Comparison of ENCODE assay signal across 8 mouse cellular contexts in the genomic region with DNA sequence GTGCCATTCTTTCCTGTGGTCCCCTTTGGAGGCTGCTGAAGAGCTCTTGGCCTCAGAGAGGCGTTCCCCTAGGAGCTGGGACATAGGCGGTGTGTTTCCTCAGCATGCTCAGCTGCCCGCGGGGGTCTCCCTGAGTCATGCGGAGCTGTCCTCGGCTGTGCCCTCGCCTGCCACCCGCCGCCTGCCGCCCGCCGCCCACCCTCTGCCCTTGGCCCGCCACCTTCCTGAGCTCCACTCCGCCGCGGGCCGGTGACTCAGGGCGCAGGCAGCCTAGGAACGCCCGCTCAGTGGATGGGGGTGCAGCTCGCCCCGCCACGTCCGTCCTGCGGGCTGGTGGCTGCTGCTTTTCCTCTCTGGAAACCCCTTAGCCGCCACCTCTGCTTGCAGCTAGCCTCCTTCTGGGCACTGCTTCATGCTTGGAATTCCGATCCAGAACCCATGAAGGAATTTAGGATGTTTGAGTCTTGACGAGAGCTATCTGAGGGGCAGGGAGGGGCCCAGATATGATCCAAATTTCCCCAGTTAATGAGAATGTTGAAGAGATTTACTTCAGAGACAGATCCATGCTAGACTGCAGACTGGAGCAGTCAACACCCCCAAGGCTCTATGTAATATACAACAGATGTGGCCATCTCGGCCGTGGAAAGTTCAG. TPM values are rescaled to one million over a fixed set of nuclear protein-coding genes. Genes with fewer than 3 reads are reported as not detected.
DNase-seq lines count a peak whose midpoint lies in the region; ATAC-seq and TF ChIP-seq lines count a peak whose summit lies in the region.

No protein-coding gene starts in this region.

- TF ChIP-seq EP300 in heart, adult 2 months (IDR thresholded peaks at IDR 0.05; ENCODE audit: insufficient read depth, low read depth, low read length): no peak

- no peaks in the 10 kb centered on the region for H3K79me2 ChIP-seq in heart, adult 2 months (replicated peaks; ENCODE audit: control insufficient read depth, insufficient read depth, low read length)

- intact Hi-C loops in heart, adult 2 months (cut with DNase I): no loop called here

- TF ChIP-seq POLR2A in heart, adult 2 months (IDR thresholded peaks at IDR 0.05; ENCODE audit: insufficient read depth, low read depth, low read length): no peak
- no peak for TF ChIP-seq POLR2A in lung, adult 2 months (IDR thresholded peaks at IDR 0.05; ENCODE audit: borderline replicate concordance, extremely low read depth, low read depth, low read length)

- peaks cover 1% of the 10 kb centered on the region; the same call in 1 of the 2 replicates for H3K4me1 ChIP-seq in heart, adult 2 months (ENCODE audit: control insufficient read depth, insufficient read depth, low read length)
- peaks cover 7% of the 10 kb centered on the region for H3K4me1 ChIP-seq in lung, adult 2 months (ENCODE audit: control insufficient read depth, insufficient read depth, low read length)

- DNase-seq in cerebellum, postnatal 10 days: peak; percentile 47 to 53
- no peak for DNase-seq in cerebellum, adult 11 months
- DNase-seq in embryo, embryonic 10.5 days (ENCODE audit: low spot score): peak; percentile 55
- peak; percentile 76 to 79 for DNase-seq in heart, adult 2 months
- peak; percentile 68 for DNase-seq in kidney, adult 18-20 months
- peak; percentile 58 for DNase-seq in lung, adult 2 months
- DNase-seq in layer of hippocampus, postnatal 36 days: no peak

- H3K4me3 ChIP-seq in heart, adult 2 months: peak overlapping the region; percentile 43
- H3K4me3 ChIP-seq in lung, adult 2 months (replicated peaks; ENCODE audit: extremely low read depth, low read depth, low read length): peak overlapping the region; percentile 47

- H3K9ac ChIP-seq in heart, adult 2 months (ENCODE audit: low read depth, low read length): peak overlapping the region; percentile 7; the same call in 1 of the 2 replicates

- no peaks in the 10 kb centered on the region for H3K36me3 ChIP-seq in heart, adult 2 months (ENCODE audit: control insufficient read depth, insufficient read depth, low read length)

- peak overlapping the region; percentile 56 for H3K27ac ChIP-seq in heart, adult 2 months

- no peaks in the 10 kb centered on the region for H3K27me3 ChIP-seq in heart, adult 2 months (ENCODE audit: control insufficient read depth, insufficient read depth, low read length)

- no peak for TF ChIP-seq CTCF in heart, adult 2 months (IDR thresholded peaks at IDR 0.05)
- TF ChIP-seq CTCF in lung, adult 2 months (IDR thresholded peaks at IDR 0.05; ENCODE audit: insufficient read depth, low read length): no peak

- WGBS in heart, adult 2 months: 3% methylated on average over 30 of the region's 30 CpGs
- WGBS in lung, adult 2 months: 3% methylated on average over 29 of the region's 30 CpGs

- ATAC-seq in neutrophil, adult 5-6 weeks (ENCODE audit: extremely low read depth, insufficient number of reproducible peaks, low FRiP score, poor library complexity, severe bottlenecking): peak; percentile 22; the same call in 1 of the 2 replicates

RNA-seq across cellular contexts. Expression of a gene that starts 44.8 kb away (rescaled TPM):
- total RNA-seq in heart, adult 2 months (2021): 1 to 10 TPM; 3.0 to 3.4 TPM
- polyA plus RNA-seq in heart, adult 2 months (2012; rRNA removed): 3.7 and 4.5 TPM in 2 replicates
- 16.3 and 19.7 TPM in 2 replicates for polyA plus RNA-seq in lung, adult 2 months (2012; rRNA removed)
- 43.5 and 50.7 TPM in 2 replicates for total RNA-seq in neutrophil, adult 5-6 weeks (2017)
- total RNA-seq in layer of hippocampus, postnatal 36 days (2021): 1 to 10 TPM; 3.2 to 4.3 TPM

RNA-seq across cellular contexts. Expression of a gene that starts 51.4 kb away (rescaled TPM):
- total RNA-seq in heart, adult 2 months (2021): 10 to 100 TPM; 14.1 to 22.9 TPM
- 15.0 and 18.5 TPM in 2 replicates for polyA plus RNA-seq in heart, adult 2 months (2012; rRNA removed)
- polyA plus RNA-seq in lung, adult 2 months (2012; rRNA removed): 71.4 and 83.7 TPM in 2 replicates
- total RNA-seq in neutrophil, adult 5-6 weeks (2017): 59.8 and 81.4 TPM in 2 replicates
- 1 to 10 TPM; 7.9 to 9.6 TPM for total RNA-seq in layer of hippocampus, postnatal 36 days (2021)

Comparison
In these comparisons a context has a peak if more than half of its experiments do, and no peak if none do; other contexts are left out.
1. DNase-seq: peak in cerebellum, postnatal 10 days (2 of 2), embryo, embryonic 10.5 days (single experiment), heart, adult 2 months (2 of 2), kidney, adult 18-20 months (single experiment) and lung, adult 2 months (single experiment); none in cerebellum, adult 11 months (single experiment) and layer of hippocampus, postnatal 36 days (0 of 2).